Mouse (Mus musculus): Measurements from ENCODE around the gene Clic1. TPM values are rescaled to one million over a fixed set of nuclear protein-coding genes. Genes with fewer than 3 reads are reported as not detected.
A peak's percentile ranks its signal among the peaks of the same experiment; 100 is the strongest.
"Not testable (repeated sequence)": the region's sequence is repeated elsewhere in the genome, so short reads cannot be mapped to it uniquely, and the experiment has no call there.

Gene Clic1
- polyA plus RNA-seq, 1 experiment from 2014 or later, result 205 TPM

- WGBS, result 86% methylated on average over 7 of the region's 7 CpGs
- no peak for ATAC-seq (ENCODE audit: insufficient number of reproducible peaks, insufficient read depth, low FRiP score, low TSS enrichment)
These were observed 17.9 kb upstream of the Clic1 start for GRCm38 (mm10) chr17:35031880-35032279.

GRCm38 (mm10) chr17:35032323-35032870 is 17.4 kb upstream of the Clic1 start:
- 72% methylated on average over 8 of the region's 8 CpGs for WGBS
- H3K4me1 ChIP-seq, result peaks cover 11% of the 10 kb centered on the region
- H3K9ac ChIP-seq, result no peak overlapping the region
- no peak overlapping the region for H3K27ac ChIP-seq
- no peak for ATAC-seq (ENCODE audit: insufficient number of reproducible peaks, insufficient read depth, low FRiP score, low TSS enrichment)
- no peak overlapping the region for H3K4me3 ChIP-seq
- no peaks in the 10 kb centered on the region for H3K27me3 ChIP-seq
- no peak overlapping the region for H3K4me2 ChIP-seq (replicated peaks)
- H3K9me3 ChIP-seq, result no peaks in the 10 kb centered on the region
- no peaks in the 10 kb centered on the region for H3K36me3 ChIP-seq

More at GRCm38 (mm10) chr17:35031880-35032279, 17.9 kb upstream of the Clic1 start:
- Histone ChIP-seq H3K36me3 (no peaks in the 10 kb centered on the region), H3K27me3 (no peaks in the 10 kb centered on the region), H3K9ac (no peak overlapping the region), H3K4me1 (peaks cover 14% of the 10 kb centered on the region), H3K4me2 (replicated peaks) (no peak overlapping the region), H3K27ac (no peak overlapping the region), H3K9me3 (no peaks in the 10 kb centered on the region), H3K4me3 (no peak overlapping the region)

- not testable (repeated sequence) for H3K4me2 ChIP-seq (replicated peaks); H3K36me3 ChIP-seq; ATAC-seq (ENCODE audit: insufficient number of reproducible peaks, insufficient read depth, low FRiP score, low TSS enrichment); H3K27me3 ChIP-seq; H3K9ac ChIP-seq; H3K9me3 ChIP-seq; H3K27ac ChIP-seq; H3K4me1 ChIP-seq; H3K4me3 ChIP-seq
- 79% methylated on average over 1 of the region's 1 CpGs for WGBS
These were observed 16.1 kb upstream of the Clic1 start for GRCm38 (mm10) chr17:35033703-35034102.

- H3K36me3 ChIP-seq, result no peaks in the 10 kb centered on the region
- ATAC-seq (ENCODE audit: insufficient number of reproducible peaks, insufficient read depth, low FRiP score, low TSS enrichment), result no peak
- H3K9ac ChIP-seq, result no peak overlapping the region
- no peaks in the 10 kb centered on the region for H3K27me3 ChIP-seq
- H3K4me2 ChIP-seq (replicated peaks), result no peak overlapping the region
- H3K27ac ChIP-seq, result no peak overlapping the region
- no peaks in the 10 kb centered on the region for H3K9me3 ChIP-seq
- H3K4me1 ChIP-seq, result peaks cover 2% of the 10 kb centered on the region; the same call in 1 of the 2 replicates
- H3K4me3 ChIP-seq, result no peak overlapping the region
- WGBS, result 68% methylated on average over 6 of the region's 6 CpGs
These were observed 14.9 kb upstream of the Clic1 start for GRCm38 (mm10) chr17:35034896-35035295.

GRCm38 (mm10) chr17:35039121-35039873 is 10.5 kb upstream of the Clic1 start:
- Histone ChIP-seq H3K36me3 (no peaks in the 10 kb centered on the region), H3K9ac (no peak overlapping the region), H3K27me3 (no peaks in the 10 kb centered on the region), H3K9me3 (no peaks in the 10 kb centered on the region), H3K4me3 (no peak overlapping the region), H3K4me2 (replicated peaks) (no peak overlapping the region), H3K4me1 (no peaks in the 10 kb centered on the region), H3K27ac (no peak overlapping the region)
- 85% methylated on average over 11 of the region's 11 CpGs for WGBS
- no peak for ATAC-seq (ENCODE audit: insufficient number of reproducible peaks, insufficient read depth, low FRiP score, low TSS enrichment)

- Histone ChIP-seq H3K4me1 (peaks cover 16% of the 10 kb centered on the region), H3K4me3 (no peak overlapping the region), H3K9ac (no peak overlapping the region), H3K27ac (0 out of 2 replicates have a peak overlapping the region, but pooled peaks have one; percentile 5), H3K9me3 (no peaks in the 10 kb centered on the region), H3K4me2 (replicated peaks) (no peak overlapping the region), H3K36me3 (no peaks in the 10 kb centered on the region), H3K27me3 (no peaks in the 10 kb centered on the region)
- ATAC-seq (ENCODE audit: insufficient number of reproducible peaks, insufficient read depth, low FRiP score, low TSS enrichment), result no peak
- WGBS, result 79% methylated on average over 4 of the region's 4 CpGs
These were observed 6.0 kb upstream of the Clic1 start for GRCm38 (mm10) chr17:35043794-35044193.

GRCm38 (mm10) chr17:35044904-35045806 is 4.6 kb upstream of the Clic1 start:
- Histone ChIP-seq H3K27ac (no peak overlapping the region), H3K4me1 (peaks cover 29% of the 10 kb centered on the region), H3K4me3 (peak overlapping the region; percentile 55), H3K36me3 (no peaks in the 10 kb centered on the region), H3K4me2 (replicated peaks) (peak overlapping the region; percentile 96), H3K9me3 (no peaks in the 10 kb centered on the region), H3K9ac (0 out of 2 replicates have a peak overlapping the region, but pooled peaks have one; percentile 85), H3K27me3 (no peaks in the 10 kb centered on the region)
- ATAC-seq (ENCODE audit: insufficient number of reproducible peaks, insufficient read depth, low FRiP score, low TSS enrichment), result no peak
- WGBS, result 83% methylated on average over 7 of the region's 7 CpGs

- Histone ChIP-seq H3K4me3 (peak overlapping the region; percentile 55), H3K4me1 (peaks cover 29% of the 10 kb centered on the region), H3K4me2 (replicated peaks) (peak overlapping the region; percentile 96), H3K36me3 (no peaks in the 10 kb centered on the region), H3K27me3 (no peaks in the 10 kb centered on the region), H3K9ac (peak overlapping the region; percentile 85), H3K9me3 (no peaks in the 10 kb centered on the region), H3K27ac (peak overlapping the region; percentile 86)
- WGBS, result 6% methylated on average over 34 of the region's 48 CpGs
- peak; percentile 64 for ATAC-seq (ENCODE audit: insufficient number of reproducible peaks, insufficient read depth, low FRiP score, low TSS enrichment)
These were observed 3.7 kb upstream of the Clic1 start for GRCm38 (mm10) chr17:35045807-35046680.

- Histone ChIP-seq H3K4me2 (replicated peaks) (peak within 1 kb of the TSS; percentile 96), H3K27ac (peak within 1 kb of the TSS; percentile 86), H3K4me3 (peak within 1 kb of the TSS; percentile 55), H3K27me3 (no peaks in the 10 kb centered on the region), H3K9ac (peak within 1 kb of the TSS; percentile 85), H3K9me3 (no peaks in the 10 kb centered on the region), H3K36me3 (no peaks in the 10 kb centered on the region), H3K4me1 (peaks cover 33% of the 10 kb centered on the region)
- WGBS, result 3% methylated on average over 33 of the region's 33 CpGs
- peak; percentile 91 for ATAC-seq (ENCODE audit: insufficient number of reproducible peaks, insufficient read depth, low FRiP score, low TSS enrichment)
These were observed 2.9 kb upstream of the Clic1 start, which contains the start of gene Msh5 for GRCm38 (mm10) chr17:35046681-35047455. Gene Msh5 (minus strand): TSS chr17:35046745.

- no peaks in the 10 kb centered on the region for H3K9me3 ChIP-seq
- H3K36me3 ChIP-seq, result peaks cover 5% of the 10 kb centered on the region
- no peak overlapping the region for H3K9ac ChIP-seq
- WGBS, result 54% methylated on average over 1 of the region's 1 CpGs
- H3K27ac ChIP-seq, result peak overlapping the region; percentile 58
- no peaks in the 10 kb centered on the region for H3K27me3 ChIP-seq
- H3K4me3 ChIP-seq, result no peak overlapping the region
- peaks cover 41% of the 10 kb centered on the region for H3K4me1 ChIP-seq
- H3K4me2 ChIP-seq (replicated peaks), result no peak overlapping the region
- ATAC-seq (ENCODE audit: insufficient number of reproducible peaks, insufficient read depth, low FRiP score, low TSS enrichment), result no peak
These were observed 2.1 kb upstream of the Clic1 start for GRCm38 (mm10) chr17:35047688-35048087.
